Mouse (Mus musculus): ENCODE results near the gene Sfrp5.

GRCm38 (mm10) chr19:42167489-42167888 is 34.6 kb downstream of the Sfrp5 start:
- TF ChIP-seq CTCF (IDR thresholded peaks at IDR 0.05; ENCODE audit: low read depth) (no peak), EP300 (IDR thresholded peaks at IDR 0.05; ENCODE audit: low read depth) (no peak)

All from liver, postnatal 0 days (tissue).